Mouse (Mus musculus) forebrain, embryonic 11.5 days (tissue): ENCODE results near the gene 2200002D01Rik. TPM values are rescaled to one million over a fixed set of nuclear protein-coding genes. Genes with fewer than 3 reads are reported as not detected.

ENCODE experiments used
- ATAC-seq: fragments of 200-750 bp; cut with Nextera tagmentation; replicated peaks from 2 replicates; pipeline ENCODE4 v1.8.0; 2017; ENCODE audit warnings: moderate TSS enrichment; ENCODE audit not compliant: low FRiP score
- DNase-seq: peaks from one replicate; pipeline ENCODE4 v3.0.0-alpha.2; 2017; ENCODE audit warnings: low spot score
- H3K27ac ChIP-seq: fragments of 300-500 bp; sonication (generic); 2 replicates; pipeline ENCODE4 v1.5.1; 2014; ENCODE audit warnings: low read depth, low read length
- H3K27me3 ChIP-seq: fragments of 300-500 bp; sonication (generic); 2 replicates; pipeline ENCODE4 v1.6.1; 2014; ENCODE audit warnings: mild to moderate bottlenecking, low read length, mixed read lengths; ENCODE audit not compliant: control insufficient read depth, insufficient read depth
- H3K36me3 ChIP-seq: fragments of 300-500 bp; sonication (generic); 2 replicates; pipeline ENCODE4 v1.6.1; 2014; ENCODE audit warnings: mild to moderate bottlenecking, low read length, moderate library complexity, mixed read lengths; ENCODE audit not compliant: control insufficient read depth, insufficient read depth
- H3K4me1 ChIP-seq: fragments of 300-500 bp; sonication (generic); replicated peaks from 2 replicates; pipeline ENCODE4 v1.6.1; 2014; ENCODE audit warnings: low read length, mixed read lengths; ENCODE audit not compliant: control insufficient read depth, insufficient read depth
- H3K4me2 ChIP-seq: fragments of 300-500 bp; sonication (generic); 2 replicates; pipeline ENCODE4 v1.6.1; 2014; ENCODE audit warnings: low read depth, mild to moderate bottlenecking, low read length, moderate library complexity, mixed read lengths; ENCODE audit not compliant: severe bottlenecking
- H3K4me3 ChIP-seq: fragments of 300-500 bp; sonication (generic); 2 replicates; pipeline ENCODE4 v1.5.1; 2014; ENCODE audit warnings: low read depth, low read length
- H3K9ac ChIP-seq: fragments of 300-500 bp; sonication (generic); 2 replicates; pipeline ENCODE4 v1.6.1; 2014; ENCODE audit warnings: low read length
- H3K9me3 ChIP-seq: fragments of 300-500 bp; sonication (generic); 2 replicates; pipeline ENCODE4 v1.6.1; 2016; ENCODE audit warnings: low read length, mixed read lengths; ENCODE audit not compliant: control insufficient read depth
- WGBS: fragments of 180-500 bp; shearing (Covaris S2); extraction: QIAGEN DNeasy Blood & Tissue Kit; methylation state at CpG from one replicate; pipeline ENCODE4 v1.1.7; 2014; 5-methylcytosine and 5-hydroxymethylcytosine counted together
- polyA plus RNA-seq: library from polyadenylated mRNA; unstranded; fragments of >200 nt; fragmentation: Nextera tagmentation; extraction: Ambion mirVana; gene quantifications from 2 replicates; pipeline ENCODE4 v1.2.1, GENCODE M21; 2014

The 2200002D01Rik gene
- polyA plus RNA-seq, 1 experiment from 2014 or later, result 5.7 TPM

DNA sequence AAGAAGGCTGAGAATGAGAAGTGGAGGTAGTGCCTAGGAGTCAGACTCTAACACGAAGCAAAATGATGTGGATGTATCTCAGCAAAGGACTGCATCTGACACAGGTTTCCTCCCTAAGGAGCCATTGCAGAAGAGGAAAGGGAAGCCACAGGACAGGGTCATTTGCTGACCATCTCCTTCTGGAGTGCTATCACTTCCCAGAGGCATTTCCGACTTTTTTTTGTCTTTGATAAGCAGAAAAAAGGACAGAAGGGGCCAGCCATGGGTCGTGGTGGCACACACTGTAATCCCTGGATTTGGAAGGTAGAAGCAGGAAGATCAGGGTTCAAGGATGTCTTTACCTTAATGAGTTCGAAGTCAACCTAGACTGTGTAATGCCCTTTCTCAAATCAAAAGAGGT is 11.7 kb downstream of the 2200002D01Rik start:
- H3K36me3 ChIP-seq, result no peaks in the 10 kb centered on the region
- no peak for DNase-seq
- H3K27me3 ChIP-seq, result peaks cover 19% of the 10 kb centered on the region
- H3K4me2 ChIP-seq, result no peak overlapping the region
- ATAC-seq, result no peak
- no peak overlapping the region for H3K4me3 ChIP-seq
- H3K9ac ChIP-seq, result no peak overlapping the region
- peaks cover 9% of the 10 kb centered on the region for H3K4me1 ChIP-seq
- no peaks in the 10 kb centered on the region for H3K9me3 ChIP-seq
- 85% methylated on average over 4 of the region's 4 CpGs for WGBS
- H3K27ac ChIP-seq, result no peak overlapping the region

DNA sequence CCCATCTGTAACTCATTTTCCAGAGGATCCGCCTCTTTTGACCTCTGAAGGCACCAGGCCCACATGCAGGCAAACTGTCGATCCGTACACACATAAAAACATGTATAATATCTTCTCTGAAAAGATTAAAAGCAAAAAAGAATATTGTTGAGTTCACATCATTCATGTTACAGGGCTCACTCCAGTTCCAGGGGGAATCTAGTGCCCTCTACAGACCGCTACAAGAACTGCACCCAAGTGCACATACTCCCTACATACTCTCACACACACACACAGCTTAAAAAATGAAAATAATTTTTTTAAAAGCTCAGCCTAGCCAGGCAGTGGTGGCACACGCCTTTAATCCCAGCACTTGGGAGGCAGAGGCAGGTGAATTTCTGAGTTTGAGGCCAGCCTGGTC is 13.6 kb downstream of the 2200002D01Rik start:
- H3K27ac ChIP-seq, result no peak overlapping the region
- ATAC-seq, result no peak
- H3K36me3 ChIP-seq, result no peaks in the 10 kb centered on the region
- H3K4me3 ChIP-seq, result no peak overlapping the region
- H3K4me2 ChIP-seq, result no peak overlapping the region
- no peaks in the 10 kb centered on the region for H3K9me3 ChIP-seq
- WGBS, result 77% methylated on average over 5 of the region's 5 CpGs
- H3K9ac ChIP-seq, result no peak overlapping the region
- DNase-seq, result no peak
- peaks cover 25% of the 10 kb centered on the region for H3K27me3 ChIP-seq
- H3K4me1 ChIP-seq, result peaks cover 9% of the 10 kb centered on the region

DNA sequence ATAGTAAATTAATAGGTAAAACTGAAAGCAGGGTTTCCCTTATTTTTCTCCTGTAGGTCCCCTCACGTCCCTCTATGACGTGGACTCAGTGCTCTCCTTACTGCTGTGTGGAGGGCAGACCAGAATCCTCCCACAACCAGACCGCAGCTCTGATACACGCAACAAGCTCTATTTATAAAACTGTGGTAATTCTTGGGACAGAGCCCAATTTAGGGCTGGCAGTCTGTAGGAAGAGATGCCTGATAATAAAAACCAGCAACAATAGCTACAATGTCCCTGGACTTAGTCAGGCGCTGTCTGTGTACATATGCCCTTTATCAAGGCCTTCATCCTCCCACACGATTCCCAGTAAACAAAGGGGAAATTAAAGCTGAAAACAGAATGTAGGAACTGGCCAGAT is 14.5 kb downstream of the 2200002D01Rik start:
- Histone ChIP-seq H3K36me3 (no peaks in the 10 kb centered on the region), H3K4me3 (no peak overlapping the region), H3K27ac (no peak overlapping the region), H3K9ac (no peak overlapping the region), H3K4me1 (peaks cover 5% of the 10 kb centered on the region; the same call in 1 of the 2 replicates), H3K4me2 (no peak overlapping the region), H3K9me3 (no peaks in the 10 kb centered on the region), H3K27me3 (peaks cover 25% of the 10 kb centered on the region)
- no peak for DNase-seq
- no peak for ATAC-seq
- WGBS, result 83% methylated on average over 6 of the region's 6 CpGs

DNA sequence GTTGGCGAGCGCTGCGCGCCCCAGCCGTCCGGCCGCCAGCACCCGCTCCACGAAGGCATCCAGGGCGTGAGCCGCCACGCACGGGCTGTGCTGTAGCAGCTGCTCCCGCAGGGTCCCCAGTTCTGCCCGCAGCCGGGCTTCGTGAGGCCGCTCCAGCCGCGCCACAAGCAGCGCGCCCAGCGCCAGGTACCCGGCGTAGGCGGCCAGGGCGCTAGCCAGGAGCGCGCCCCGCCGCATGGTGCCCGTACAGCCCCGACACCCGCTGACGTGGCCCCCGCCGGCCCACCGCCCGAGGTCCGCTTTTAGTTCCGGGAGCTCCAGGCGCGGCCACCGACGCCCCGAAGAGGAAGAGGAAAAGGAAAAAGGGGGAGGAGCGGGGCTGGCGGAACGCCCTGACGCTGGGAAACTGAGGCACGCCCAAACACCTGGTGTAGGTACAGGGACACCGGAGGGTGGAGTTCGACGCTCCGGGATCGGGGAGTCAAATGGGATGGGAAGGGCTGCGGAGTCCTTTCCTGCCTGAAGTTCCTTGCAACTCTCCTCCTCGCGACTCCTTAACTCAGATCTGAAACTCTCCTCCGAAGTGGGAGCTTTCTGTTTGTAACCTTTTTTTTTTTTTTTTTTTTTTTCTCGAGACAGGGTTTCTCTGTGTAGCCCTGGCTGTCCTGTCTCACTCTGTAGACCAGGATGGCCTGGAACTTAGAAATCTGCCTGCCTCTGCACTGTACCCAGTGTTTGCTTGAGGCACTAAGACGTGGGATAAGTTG is 15.8 kb downstream of the 2200002D01Rik start, which contains the start of gene Kcnk6:
Gene Kcnk6, minus strand, starts transcription at position 269 of the 767 bp plus-strand sequence.
- Histone ChIP-seq H3K4me1 (peaks cover 5% of the 10 kb centered on the region; the same call in 1 of the 2 replicates), H3K4me2 (peak within 1 kb of the TSS; percentile 70), H3K4me3 (peak within 1 kb of the TSS; percentile 39), H3K27ac (no peak within 1 kb of the TSS), H3K9ac (peak within 1 kb of the TSS; percentile 50), H3K36me3 (no peaks in the 10 kb centered on the region), H3K9me3 (no peaks in the 10 kb centered on the region), H3K27me3 (peaks cover 25% of the 10 kb centered on the region)
- DNase-seq (no peak), ATAC-seq (no peak)
- 2% methylated on average over 55 of the region's 62 CpGs for WGBS

DNA sequence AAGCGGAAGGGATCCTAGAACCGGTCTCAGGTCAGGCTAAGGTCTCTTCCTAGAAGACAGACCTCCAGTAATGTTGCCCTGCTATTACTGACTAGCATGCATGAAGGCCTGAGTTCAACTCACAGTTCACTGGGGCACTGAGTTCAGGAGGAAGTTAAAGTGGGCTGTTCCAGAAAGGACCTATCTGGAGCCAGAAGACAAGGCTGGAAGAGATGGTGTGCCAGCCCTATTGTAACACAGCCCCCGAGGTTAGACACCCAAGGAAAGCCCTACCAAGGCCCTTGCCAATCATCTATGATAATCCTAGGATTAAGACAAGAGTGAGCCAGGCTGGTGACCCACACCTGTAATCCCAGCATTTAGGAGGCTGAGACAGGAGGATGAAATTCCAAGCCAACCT is 16.7 kb downstream of the 2200002D01Rik start:
- 46% methylated on average over 3 of the region's 3 CpGs for WGBS
- ATAC-seq (no peak), DNase-seq (no peak)
- Histone ChIP-seq H3K27me3 (peaks cover 25% of the 10 kb centered on the region), H3K9me3 (no peaks in the 10 kb centered on the region), H3K9ac (no peak overlapping the region), H3K36me3 (no peaks in the 10 kb centered on the region), H3K27ac (no peak overlapping the region), H3K4me2 (no peak overlapping the region), H3K4me3 (no peak overlapping the region), H3K4me1 (peaks cover 5% of the 10 kb centered on the region; the same call in 1 of the 2 replicates)

DNA sequence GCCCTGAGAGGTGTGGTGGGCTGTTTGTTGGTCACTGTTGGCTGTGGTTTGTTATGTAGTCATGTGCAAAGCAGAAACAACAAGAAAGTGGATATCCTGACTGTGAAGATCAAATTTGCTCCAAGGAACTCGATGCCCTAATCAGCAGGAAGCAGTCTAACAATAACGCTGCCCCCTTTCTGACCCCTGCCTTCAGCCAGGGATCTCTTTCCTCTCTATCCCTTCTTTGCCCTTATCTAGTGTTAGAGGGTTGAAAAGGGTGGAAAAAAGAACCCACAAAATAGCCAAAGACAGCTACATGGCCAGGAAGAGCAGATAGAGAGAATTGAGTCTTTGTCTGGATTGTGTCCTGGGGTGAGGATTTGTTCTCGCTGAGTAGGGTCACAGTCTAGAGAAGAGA is 17.7 kb downstream of the 2200002D01Rik start:
- no peak overlapping the region for H3K4me2 ChIP-seq
- 16% methylated on average over 3 of the region's 3 CpGs for WGBS

DNA sequence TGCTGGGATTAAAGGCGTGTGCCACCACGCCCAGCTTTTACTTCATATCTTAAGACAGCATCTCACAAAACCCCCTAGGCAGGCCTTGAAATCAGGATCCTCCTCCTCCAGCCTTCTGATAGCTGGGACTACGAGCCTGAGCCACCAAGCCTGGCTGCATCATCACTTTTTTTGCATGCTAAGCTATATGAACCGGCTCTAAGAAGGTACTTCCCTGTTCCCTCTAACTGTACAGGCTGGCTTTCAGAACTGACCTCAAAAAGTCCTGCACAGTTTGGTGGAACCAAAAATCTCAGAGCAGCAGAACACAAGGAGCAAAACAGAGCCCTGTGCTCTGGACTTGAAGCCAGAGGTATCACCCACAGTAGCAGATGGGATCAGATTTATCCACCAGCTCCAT is 20.1 kb downstream of the 2200002D01Rik start:
- Histone ChIP-seq H3K27me3 (peaks cover 22% of the 10 kb centered on the region), H3K36me3 (no peaks in the 10 kb centered on the region), H3K27ac (no peak overlapping the region), H3K4me3 (no peak overlapping the region), H3K9ac (no peak overlapping the region), H3K9me3 (no peaks in the 10 kb centered on the region), H3K4me1 (peaks cover 8% of the 10 kb centered on the region; the same call in 1 of the 2 replicates), H3K4me2 (no peak overlapping the region)
- no peak for DNase-seq
- ATAC-seq, result no peak
- 78% methylated on average over 4 of the region's 4 CpGs for WGBS

More for the DNA sequence above, 17.7 kb downstream of the 2200002D01Rik start:
- Histone ChIP-seq H3K36me3 (no peaks in the 10 kb centered on the region), H3K4me1 (peaks cover 5% of the 10 kb centered on the region; the same call in 1 of the 2 replicates), H3K27ac (no peak overlapping the region), H3K9me3 (no peaks in the 10 kb centered on the region), H3K27me3 (peaks cover 25% of the 10 kb centered on the region), H3K4me3 (no peak overlapping the region), H3K9ac (no peak overlapping the region)
- DNase-seq, result no peak
- ATAC-seq, result no peak

DNA sequence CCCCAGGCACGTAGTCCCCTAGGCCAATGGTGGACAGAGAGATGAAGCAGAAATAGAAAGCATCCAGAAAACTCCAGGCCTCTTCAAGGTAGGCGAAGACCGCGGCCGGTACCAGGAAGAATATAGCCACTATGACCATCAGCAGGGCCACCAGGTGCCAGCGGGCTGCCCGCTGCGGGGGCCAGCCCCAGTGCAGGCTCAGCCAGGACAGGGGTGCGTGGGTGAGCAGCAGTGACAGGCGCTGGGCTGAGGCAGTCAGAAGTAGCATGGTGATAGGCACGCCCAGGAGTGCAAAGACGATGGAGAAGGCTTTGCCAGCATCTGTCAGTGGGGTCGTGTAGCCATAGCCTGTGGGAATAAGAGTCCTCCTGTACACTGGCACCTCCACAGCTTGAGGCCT is 22.7 kb downstream of the 2200002D01Rik start:
- H3K9ac ChIP-seq, result no peak overlapping the region; the same call in 1 of the 2 replicates
- no peaks in the 10 kb centered on the region for H3K9me3 ChIP-seq
- no peaks in the 10 kb centered on the region for H3K36me3 ChIP-seq
- no peak overlapping the region for H3K4me3 ChIP-seq
- ATAC-seq (no peak), DNase-seq (no peak)
- 0 out of 2 replicates have a peak, but pooled peaks cover 4% of the 10 kb centered on the region for H3K4me1 ChIP-seq
- no peaks in the 10 kb centered on the region for H3K27me3 ChIP-seq
- 75% methylated on average over 13 of the region's 13 CpGs for WGBS
- no peak overlapping the region for H3K27ac ChIP-seq
- no peak overlapping the region for H3K4me2 ChIP-seq
